Mouse (Mus musculus) testis, adult 2 months (tissue): ENCODE results near the gene Snd1. TPM values are rescaled to one million over a fixed set of nuclear protein-coding genes. Genes with fewer than 3 reads are reported as not detected.
"Not testable (repeated sequence)": the region's sequence is repeated elsewhere in the genome, so short reads cannot be mapped to it uniquely, and the experiment has no call there.

ENCODE experiments used
- H3K27ac ChIP-seq: fragments of 200-500 bp; 2 replicates; pipeline ENCODE4 v1.5.1; 2012; ENCODE audit warnings: low read depth, low read length; ENCODE audit not compliant: control insufficient read depth, insufficient read depth
- H3K27me3 ChIP-seq: fragments of 200-500 bp; 2 replicates; pipeline ENCODE4 v1.6.1; 2012; ENCODE audit warnings: mild to moderate bottlenecking, low read length, moderate library complexity; ENCODE audit not compliant: control insufficient read depth, insufficient read depth
- H3K36me3 ChIP-seq: fragments of 200-500 bp; 2 replicates; pipeline ENCODE4 v1.6.1; 2012; ENCODE audit warnings: mild to moderate bottlenecking, low read length; ENCODE audit not compliant: control insufficient read depth, insufficient read depth
- H3K4me1 ChIP-seq: fragments of 200-500 bp; 2 replicates; pipeline ENCODE4 v1.6.1; 2012; ENCODE audit warnings: low read length; ENCODE audit not compliant: control insufficient read depth, insufficient read depth
- H3K4me3 ChIP-seq: fragments of 200-500 bp; 2 replicates; pipeline ENCODE4 v1.5.1; 2012; ENCODE audit warnings: low read depth, mild to moderate bottlenecking, low read length, moderate library complexity, mixed read lengths; ENCODE audit not compliant: control insufficient read depth
- CTCF ChIP-seq: fragments of 200-500 bp; IDR thresholded peaks from 2 replicates; pipeline ENCODE4 v1.5.1; 2012; ENCODE audit warnings: low read depth, mild to moderate bottlenecking, inconsistent platforms, low read length, moderate library complexity; ENCODE audit not compliant: control insufficient read depth, insufficient read depth, insufficient replicate concordance
- POLR2A ChIP-seq: fragments of 200-500 bp; IDR thresholded peaks from 2 replicates; pipeline ENCODE4 v1.6.1; 2012; ENCODE audit warnings: low read depth, mild to moderate bottlenecking, inconsistent platforms, low read length, moderate library complexity; ENCODE audit not compliant: control insufficient read depth
- polyA plus RNA-seq: library from polyadenylated mRNA; depleted of rRNA; stranded (reverse); fragments of >200 nt; gene quantifications from 2 replicates; pipeline ENCODE4 v1.2.3, GENCODE M21; 2012

Gene Snd1
- polyA plus RNA-seq, 1 experiment: 11.4 TPM

DNA sequence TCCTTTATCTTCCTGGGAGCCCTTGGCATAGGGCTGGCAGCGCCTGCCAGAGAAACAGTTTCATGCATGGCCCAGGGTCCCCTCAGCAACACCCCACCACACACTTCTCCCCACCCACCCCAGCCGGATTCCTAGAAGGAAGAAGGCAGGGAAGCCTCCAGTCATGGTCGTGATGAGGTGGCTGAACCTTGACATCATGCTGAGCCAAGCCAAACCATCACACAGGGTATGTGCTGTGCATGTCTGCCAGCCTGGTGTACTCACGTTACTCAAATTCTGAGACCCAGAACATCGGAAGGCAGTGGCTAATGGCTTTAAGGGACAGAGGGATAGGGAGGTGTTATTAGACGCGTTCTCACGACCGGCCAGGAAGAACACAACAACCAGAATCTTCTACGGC lies 448.9 kb downstream of the Snd1 start:
- Histone ChIP-seq H3K4me3 (no peak overlapping the region), H3K27me3 (no peaks in the 10 kb centered on the region), H3K27ac (no peak overlapping the region), H3K36me3 (no peaks in the 10 kb centered on the region), H3K4me1 (peaks cover 3% of the 10 kb centered on the region; the same call in 1 of the 2 replicates)
- TF ChIP-seq POLR2A (no peak), CTCF (no peak)

DNA sequence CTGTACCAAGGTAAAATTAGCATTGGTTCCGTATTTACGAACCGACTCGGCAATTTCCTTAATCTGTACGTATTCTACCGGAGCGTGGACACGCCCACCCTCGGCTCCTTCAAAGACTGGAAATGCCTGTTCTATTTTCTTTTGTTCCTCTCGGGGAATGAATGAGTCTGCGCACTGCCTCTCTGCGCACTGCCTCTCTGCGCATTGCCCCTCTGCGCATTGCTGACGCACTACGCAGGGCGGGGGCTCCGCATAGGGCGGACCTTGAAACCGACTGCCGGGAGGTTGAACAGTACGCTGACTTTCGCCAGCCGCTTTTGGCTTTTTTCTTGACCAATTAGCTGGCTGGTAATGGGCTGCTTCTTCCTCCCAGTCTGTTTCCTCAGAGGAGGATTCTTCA lies 453.0 kb downstream of the Snd1 start:
- not testable (repeated sequence) for H3K27me3 ChIP-seq, H3K27ac ChIP-seq, H3K4me1 ChIP-seq, H3K36me3 ChIP-seq, H3K4me3 ChIP-seq

DNA sequence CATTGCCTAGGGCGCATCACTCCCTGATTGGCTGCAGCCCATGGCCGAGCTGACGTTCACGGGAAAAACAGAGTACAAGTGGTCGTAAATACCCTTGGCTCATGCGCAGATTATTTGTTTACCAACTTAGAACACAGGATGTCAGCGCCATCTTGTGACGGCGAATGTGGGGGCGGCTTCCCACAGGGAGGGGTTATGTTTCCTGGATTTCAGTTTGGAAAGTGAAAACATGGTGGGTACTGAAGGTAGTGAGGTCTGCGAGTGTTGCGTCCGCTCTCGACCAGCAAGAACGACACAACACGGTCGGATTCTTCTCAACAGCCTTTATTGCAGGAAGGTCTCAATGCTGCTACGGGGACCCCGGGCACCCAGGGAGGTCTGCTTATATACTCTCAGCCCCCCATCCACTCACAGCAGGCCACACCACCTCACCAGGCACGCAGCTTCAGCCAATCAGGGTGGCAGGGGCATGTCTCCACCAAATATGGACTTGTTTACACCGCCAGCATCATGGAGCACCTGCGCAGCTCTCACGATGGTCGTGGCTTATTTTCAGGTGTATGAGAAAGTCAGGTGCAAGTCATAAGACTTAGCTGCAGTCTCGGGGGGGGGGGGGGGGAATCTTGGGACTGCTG lies 454.3 kb downstream of the Snd1 start:
- H3K4me1 ChIP-seq, H3K27ac ChIP-seq, H3K36me3 ChIP-seq, H3K4me3 ChIP-seq, H3K27me3 ChIP-seq: not testable (repeated sequence)

DNA sequence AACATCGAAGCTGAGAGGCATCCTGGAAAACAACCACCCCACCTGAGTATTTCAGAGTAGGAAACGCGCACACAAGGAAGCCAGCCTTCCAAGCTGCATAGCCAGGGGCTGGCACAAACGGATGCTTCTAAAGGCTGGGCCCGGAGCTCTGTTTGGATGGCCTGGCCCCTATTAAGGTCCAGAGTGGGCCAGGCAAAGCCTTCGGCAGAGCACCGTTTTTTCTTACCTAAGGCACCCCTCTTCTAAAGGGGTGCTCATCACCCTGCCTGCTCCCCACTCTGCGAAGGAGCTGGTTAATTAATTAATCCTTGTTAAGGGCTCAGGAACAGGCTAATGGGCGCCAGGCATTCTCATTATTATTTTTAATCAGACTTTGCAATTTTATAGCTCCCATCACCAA lies 456.3 kb downstream of the Snd1 start:
- no peaks in the 10 kb centered on the region; the same call in 1 of the 2 replicates for H3K4me1 ChIP-seq
- no peaks in the 10 kb centered on the region for H3K36me3 ChIP-seq
- H3K27me3 ChIP-seq: no peaks in the 10 kb centered on the region
- TF ChIP-seq CTCF (no peak), POLR2A (no peak)
- H3K4me3 ChIP-seq: no peak overlapping the region
- no peak overlapping the region for H3K27ac ChIP-seq

DNA sequence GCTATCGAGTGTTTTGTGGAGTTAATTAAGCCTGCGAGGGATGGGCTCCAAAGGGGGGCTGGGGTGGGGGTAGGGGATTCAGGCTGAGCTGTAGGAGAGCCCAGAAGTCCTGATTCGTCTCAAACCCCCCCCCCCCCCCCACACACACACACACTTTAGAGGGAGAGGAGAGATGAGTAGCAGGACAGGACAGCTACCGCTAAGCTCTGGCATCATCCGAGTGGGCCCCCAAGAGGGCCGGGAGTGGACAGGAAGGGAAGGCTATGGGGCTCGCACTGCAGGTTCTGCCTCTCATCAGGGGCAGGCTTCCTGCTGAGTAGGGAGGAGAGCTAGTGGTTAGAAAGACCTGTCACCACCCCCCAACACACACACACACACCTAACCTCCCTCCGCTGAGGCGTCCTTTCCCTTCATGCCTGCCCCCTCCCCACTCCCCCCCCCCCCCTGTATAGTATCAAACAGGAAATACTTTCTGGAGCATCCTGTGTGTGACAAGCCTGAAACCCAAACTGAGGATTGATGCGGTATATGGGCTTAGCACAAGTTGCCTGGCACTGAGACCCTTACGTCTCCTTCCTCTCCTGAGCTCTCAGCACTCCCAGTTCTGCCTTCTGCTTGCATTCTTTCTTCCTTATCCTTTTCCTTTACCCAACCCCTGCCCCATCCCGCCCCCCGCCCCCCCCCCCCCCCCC lies 456.8 kb downstream of the Snd1 start:
- H3K27ac ChIP-seq: no peak overlapping the region
- H3K27me3 ChIP-seq: no peaks in the 10 kb centered on the region
- TF ChIP-seq CTCF: no peak
- no peak for TF ChIP-seq POLR2A
- H3K4me3 ChIP-seq: no peak overlapping the region
- no peaks in the 10 kb centered on the region; the same call in 1 of the 2 replicates for H3K4me1 ChIP-seq
- no peaks in the 10 kb centered on the region for H3K36me3 ChIP-seq

DNA sequence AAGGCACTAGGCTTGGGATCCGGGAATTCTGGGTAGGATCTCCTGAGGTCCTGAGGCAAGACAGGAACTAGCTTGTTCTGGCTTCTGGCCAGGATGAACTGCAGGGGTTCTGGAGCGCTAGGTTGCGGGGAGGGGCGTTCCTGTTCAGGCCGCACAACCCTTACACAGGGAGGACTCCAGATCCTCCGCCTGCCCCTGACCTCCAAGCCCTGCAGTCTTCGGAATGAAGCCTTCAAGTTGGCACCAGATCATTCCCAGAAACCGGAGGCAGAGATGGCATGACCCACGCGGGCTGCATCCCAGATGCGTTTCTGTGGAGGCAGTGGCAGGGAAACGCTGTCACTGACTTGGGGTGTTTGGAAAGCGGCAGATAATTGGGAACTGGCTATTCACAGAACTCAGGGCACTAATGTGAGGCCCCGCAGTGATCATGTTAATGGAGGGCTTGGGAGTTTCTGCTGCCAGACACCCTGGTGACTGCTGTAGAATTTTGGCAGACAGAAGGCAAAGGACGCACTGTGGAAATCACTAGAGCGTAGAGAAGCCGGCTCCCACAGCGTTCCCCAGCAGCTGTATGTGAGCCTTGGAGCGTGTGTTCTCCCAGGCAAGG lies 457.5 kb downstream of the Snd1 start:
- TF ChIP-seq POLR2A (no peak), CTCF (no peak)
- no peaks in the 10 kb centered on the region for H3K27me3 ChIP-seq
- no peak overlapping the region for H3K4me3 ChIP-seq
- no peak overlapping the region for H3K27ac ChIP-seq
- H3K36me3 ChIP-seq: no peaks in the 10 kb centered on the region
- no peaks in the 10 kb centered on the region; the same call in 1 of the 2 replicates for H3K4me1 ChIP-seq

DNA sequence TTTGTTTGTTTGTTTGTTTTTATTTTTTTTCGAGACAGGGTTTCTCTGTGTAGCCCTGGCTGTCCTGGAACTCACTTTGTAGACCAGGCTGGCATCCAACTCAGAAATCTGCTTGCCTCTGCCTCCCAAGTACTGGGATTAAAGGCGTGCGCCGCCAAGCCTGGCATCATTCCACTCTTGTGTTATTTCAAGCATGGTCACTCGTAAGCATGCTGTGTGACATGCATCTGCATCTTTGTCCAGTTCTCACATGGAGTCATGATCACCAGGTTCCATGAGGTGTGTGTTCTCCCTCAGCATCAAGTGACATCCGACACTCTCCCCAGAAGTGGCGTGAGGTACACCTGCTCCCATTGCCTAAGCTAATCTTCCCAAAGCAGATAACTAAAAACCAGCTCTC lies 460.8 kb downstream of the Snd1 start:
- TF ChIP-seq POLR2A (no peak), CTCF (no peak)
- H3K4me1 ChIP-seq: no peaks in the 10 kb centered on the region; the same call in 1 of the 2 replicates
- H3K27ac ChIP-seq: no peak overlapping the region
- no peaks in the 10 kb centered on the region for H3K27me3 ChIP-seq
- H3K36me3 ChIP-seq: no peaks in the 10 kb centered on the region
- H3K4me3 ChIP-seq: no peak overlapping the region

DNA sequence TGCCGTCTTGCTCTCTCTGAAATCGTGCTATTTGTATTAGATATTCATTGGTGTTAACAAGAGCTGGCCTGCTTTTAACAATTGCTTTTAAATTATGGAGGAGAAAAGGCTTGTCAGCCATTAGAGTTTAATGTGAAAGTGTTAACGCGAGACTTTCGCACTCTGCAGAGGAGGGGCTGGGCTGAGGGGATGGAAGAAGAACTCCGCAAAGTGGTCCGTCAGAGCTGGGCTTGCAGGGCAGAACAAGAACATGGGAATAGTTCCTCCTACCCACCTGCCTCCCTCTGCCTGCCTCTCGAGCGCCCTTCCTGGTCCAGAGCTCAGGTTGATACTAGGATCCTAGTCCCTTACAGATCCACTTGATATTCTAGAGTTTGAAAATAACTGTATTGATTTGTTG lies 472.3 kb downstream of the Snd1 start:
- Histone ChIP-seq H3K27me3 (no peaks in the 10 kb centered on the region), H3K36me3 (no peaks in the 10 kb centered on the region), H3K4me1 (peaks cover 3% of the 10 kb centered on the region), H3K27ac (no peak overlapping the region), H3K4me3 (no peak overlapping the region)
- no peak for TF ChIP-seq POLR2A
- TF ChIP-seq CTCF: no peak
